Mouse (Mus musculus) retina, adult 2 months (tissue): ENCODE measurements at regions not wholly inside any gene's neighbourhood (a gene's known extent, or its start where the extent isn't known, plus 50 kb on each side); places are given as distances from the start of the nearest gene placed in this dataset.

Source experiments
- DNase-seq: peaks from one replicate; pipeline ENCODE4 v3.0.0-alpha.2; 2012; ENCODE audit warnings: low read depth, low spot score

- DNase-seq = no peak
Observed at GRCm38 (mm10) chr8:128292394-128292793, 66.0 kb upstream of the Nrp1 start.

GRCm38 (mm10) chr8:128296728-128297380, 61.5 kb upstream of the Nrp1 start:
- no peak for DNase-seq

- DNase-seq = no peak
Observed at GRCm38 (mm10) chr8:128302322-128302721, 56.1 kb upstream of the Nrp1 start.
